Mouse (Mus musculus) lung, adult 18-20 months (tissue): Measurements from ENCODE around the gene Tnnt1.
A peak's percentile ranks its signal among the peaks of the same experiment; 100 is the strongest.

Source experiments
- DNase-seq, 2 experiments: peaks; one replicate each; pipeline ENCODE4 v3.0.0; 2022; ENCODE audit warnings: mixed read lengths in 2 of 2

Gene Tnnt1

GRCm38 (mm10) chr7:4497271-4497903 lies 18.8 kb downstream of the Tnnt1 start:
- DNase-seq, result no peak

DNA sequence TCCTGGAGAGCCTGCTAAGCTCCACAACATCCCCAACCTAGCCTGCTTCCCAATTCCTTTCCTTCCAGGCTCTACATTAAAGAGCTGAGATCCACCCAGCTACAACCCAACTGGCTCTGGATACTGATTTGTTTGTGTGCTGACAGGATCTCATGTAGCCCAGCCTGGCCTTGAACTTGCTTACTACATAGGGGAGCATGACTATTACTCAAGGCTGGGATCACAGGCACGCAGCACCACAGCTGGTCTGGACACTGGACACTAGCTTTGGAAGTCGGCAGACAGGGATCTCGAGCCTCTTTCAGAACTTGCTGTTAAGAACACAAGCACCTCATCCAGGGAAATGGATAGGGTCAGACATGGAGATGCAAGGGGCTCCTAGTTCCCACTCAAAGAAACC lies 19.7 kb downstream of the Tnnt1 start:
- no peak for DNase-seq

DNA sequence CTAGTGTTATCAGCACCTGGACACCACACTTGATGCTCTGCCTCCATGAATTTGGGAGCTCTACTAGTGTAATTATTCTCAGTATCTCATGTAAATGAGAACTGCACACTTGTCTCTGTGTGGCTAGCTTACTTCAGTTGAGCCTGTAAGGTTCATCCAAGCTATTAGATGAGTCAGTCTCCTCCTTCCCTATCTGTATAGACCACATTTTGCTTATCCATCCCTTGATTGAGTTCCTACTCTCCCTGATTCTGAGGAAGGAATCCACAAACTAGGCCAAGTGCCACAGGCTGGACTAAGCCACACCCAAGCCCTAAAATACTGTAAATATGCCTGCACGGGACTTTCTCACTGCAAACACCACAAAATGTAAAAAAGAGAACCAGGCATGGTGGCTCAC lies 22.2 kb downstream of the Tnnt1 start:
- DNase-seq, result no peak

DNA sequence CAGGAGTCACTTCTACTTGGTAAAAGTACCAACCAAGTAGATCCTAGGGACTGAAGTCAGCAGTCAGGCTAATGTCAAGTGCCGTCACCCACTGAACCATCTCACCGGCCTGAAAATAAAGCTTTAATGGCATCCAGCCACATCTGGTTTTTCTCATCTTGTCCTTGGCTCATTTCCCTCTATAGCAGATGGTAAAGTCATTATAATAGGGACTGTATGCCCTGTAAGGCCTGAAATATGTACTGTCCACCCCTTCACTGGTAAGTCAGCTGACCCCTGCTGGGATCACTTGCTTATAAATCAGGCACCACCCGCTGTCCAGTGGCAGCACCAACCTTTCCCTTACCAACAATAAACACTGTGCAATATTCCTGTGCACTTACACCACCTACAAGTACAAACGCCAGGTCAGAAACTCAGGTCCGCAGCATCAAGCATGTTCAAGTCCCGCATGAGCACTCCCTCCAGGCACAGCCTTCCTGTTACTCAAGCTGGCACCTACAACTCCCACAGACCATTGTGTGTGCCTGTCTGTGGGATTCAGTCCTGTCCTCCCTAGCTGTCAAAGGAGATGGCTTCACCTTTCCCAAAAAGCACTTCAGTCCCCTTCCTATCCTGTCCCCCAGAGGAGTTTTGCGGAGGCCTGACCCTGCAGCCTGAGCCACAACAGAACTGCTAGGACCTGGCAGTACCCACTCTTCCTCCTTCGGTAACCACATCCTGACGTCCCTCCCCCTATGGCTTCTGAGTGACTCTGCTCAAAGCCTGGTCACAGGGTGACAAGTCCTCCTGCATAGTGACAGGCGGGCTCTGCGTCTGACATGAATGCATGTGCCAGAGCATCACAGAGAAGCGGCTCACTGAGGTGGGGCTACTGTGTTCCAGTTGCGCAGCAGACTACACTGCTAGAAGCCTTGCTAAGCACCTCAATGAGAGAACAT lies 23.6 kb downstream of the Tnnt1 start:
- DNase-seq, result peak in 1 of 2 experiments; percentile 24

- peak; percentile 53 to 61 for DNase-seq
Observed at GRCm38 (mm10) chr7:4491308-4491707, 24.9 kb downstream of the Tnnt1 start.

GRCm38 (mm10) chr7:4482281-4482680 lies 33.9 kb downstream of the Tnnt1 start:
- DNase-seq, result no peak

- DNase-seq, result peak in 1 of 2 experiments; percentile 46
Observed at GRCm38 (mm10) chr7:4479674-4480073, 36.5 kb downstream of the Tnnt1 start.

GRCm38 (mm10) chr7:4478796-4479291 lies 37.3 kb downstream of the Tnnt1 start:
- DNase-seq, result no peak

- DNase-seq, result peak; percentile 84 to 85
Observed at GRCm38 (mm10) chr7:4478021-4478795, 38.0 kb downstream of the Tnnt1 start.

DNA sequence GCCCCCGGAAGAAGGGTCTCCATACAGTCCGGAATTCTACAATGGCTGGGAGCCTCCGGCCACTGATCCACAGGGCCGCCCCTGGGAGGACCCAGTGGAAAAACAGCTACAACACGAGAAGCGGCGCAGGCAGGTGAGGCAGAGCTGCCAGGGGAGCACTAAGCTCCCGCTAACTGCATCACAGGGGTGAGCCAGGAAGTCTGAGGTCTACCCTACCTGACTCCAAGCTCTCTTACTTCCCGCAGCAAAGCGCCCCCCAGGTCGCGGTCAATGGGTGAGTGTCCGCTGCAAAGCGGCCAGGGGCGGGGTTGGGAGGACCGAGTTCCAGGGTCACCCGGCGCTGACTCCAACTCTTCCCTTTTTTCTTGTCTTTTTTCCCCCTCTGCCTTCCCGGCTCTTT lies 42.2 kb downstream of the Tnnt1 start:
- no peak for DNase-seq

- DNase-seq, result peak; percentile 81 to 83
Observed at GRCm38 (mm10) chr7:4471179-4471555, 45.0 kb downstream of the Tnnt1 start.

DNA sequence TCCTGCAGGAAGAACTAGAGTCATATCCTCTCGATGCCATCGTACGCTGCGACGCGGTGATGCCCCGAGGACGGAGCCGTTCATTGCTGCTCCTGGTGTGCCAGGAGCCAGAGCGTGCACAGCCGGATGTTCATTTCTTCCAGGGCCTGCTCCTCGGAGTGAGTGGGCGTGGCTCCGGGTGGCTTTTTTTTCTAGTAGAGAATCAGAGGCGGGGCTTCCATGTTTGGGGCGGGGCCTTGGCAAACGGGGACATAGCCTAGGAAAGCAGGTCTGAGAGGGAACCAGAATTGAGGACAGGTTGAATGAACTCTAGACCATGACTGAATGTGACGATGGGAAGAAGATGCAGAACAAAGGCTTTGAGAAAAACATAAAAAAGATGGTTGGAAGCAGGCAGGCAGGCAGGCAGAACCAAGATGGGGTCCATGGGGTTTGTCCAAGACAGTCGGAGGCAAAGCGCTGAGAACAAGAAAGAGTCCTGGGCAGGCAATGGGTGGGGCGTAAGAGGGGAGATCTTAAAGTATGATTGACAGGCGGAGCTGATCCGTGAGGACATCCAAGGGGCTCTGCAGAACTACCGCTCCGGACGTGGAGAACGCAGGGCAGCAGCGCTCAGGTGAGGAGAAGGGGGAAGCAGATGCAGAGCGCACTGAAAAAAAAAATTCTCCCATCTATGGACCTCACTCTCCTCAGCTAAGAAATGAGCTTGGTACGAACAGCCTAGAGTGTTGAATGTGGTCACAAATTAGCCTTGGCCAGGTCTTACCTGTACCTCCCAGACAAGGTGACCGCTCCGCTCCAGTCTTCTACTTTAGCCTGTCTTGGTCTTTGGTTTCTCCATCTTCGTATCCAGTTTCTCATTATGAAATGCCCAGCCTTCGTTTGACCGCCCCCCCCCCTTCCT lies 45.7 kb downstream of the Tnnt1 start:
- DNase-seq, result peak; percentile 78 to 86

- no peak for DNase-seq
Observed at GRCm38 (mm10) chr7:4467801-4468200, 48.4 kb downstream of the Tnnt1 start.

- DNase-seq, result peak; percentile 93 to 95
Observed at GRCm38 (mm10) chr7:4464194-4464824, 51.9 kb downstream of the Tnnt1 start.

- DNase-seq, result peak; percentile 76 to 86
Observed at GRCm38 (mm10) chr7:4460576-4461434, 55.4 kb downstream of the Tnnt1 start, which contains the start of gene Eps8l1. TSS of gene Eps8l1 (plus strand) at chr7:4460674.
